Mouse (Mus musculus): ENCODE measurements around the gene Akap2.

The Akap2 gene

DNA sequence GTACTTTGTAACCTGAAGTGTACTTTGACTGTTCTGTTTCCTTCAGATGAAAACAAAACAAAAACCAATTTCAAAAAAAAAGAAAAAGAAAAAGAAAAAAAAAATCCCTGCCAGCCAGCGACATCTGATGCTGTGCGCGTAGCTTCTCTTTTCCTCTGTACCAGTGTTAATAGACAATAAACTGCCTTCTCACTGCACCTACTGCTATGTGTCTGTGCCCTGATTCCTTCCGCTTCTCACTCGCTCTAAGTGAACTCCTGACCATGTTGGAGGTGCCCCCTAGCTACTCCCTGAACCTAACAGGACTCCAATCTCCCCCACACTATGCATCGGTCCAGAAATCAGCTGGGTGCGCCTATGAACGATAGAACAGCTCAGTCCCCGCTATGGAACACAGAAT, at the start of gene Akap2:
Gene Akap2 (plus strand): TSS at position 304 of the 400 bp plus-strand sequence.
- DNase-seq (ENCODE audit: low spot score in 2 of 2): no peak

DNA sequence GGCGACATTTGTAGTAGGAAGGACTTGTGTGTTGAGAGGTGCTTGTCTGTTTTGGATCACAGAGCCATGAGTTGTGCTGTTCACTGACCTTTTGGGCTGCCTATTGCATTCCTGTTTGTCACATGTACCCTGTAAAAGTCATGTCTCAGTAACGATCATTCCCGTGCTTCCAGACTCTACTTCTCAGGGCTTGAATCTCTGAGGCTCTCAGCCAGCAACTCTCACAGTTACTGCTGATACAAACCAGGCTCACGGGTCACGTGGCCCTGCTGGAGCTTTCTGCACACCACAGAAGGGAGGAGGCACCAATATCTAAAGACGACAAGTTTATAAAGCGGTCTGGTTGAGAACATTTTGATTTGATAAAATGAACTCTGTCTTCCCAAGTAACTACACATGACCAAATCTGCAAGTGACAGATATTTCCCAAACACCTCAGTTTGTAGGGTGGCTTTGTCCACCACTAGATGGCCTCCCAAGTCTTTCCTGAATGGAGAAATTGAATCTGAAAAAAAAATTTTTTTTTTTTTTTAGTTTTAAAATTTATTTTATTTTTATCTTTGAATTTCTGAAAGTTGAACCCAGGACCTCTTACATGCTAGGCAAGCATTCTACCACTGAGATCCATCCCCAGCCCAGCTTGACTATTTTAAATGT, 46.5 kb upstream of the Akap2 start:
- no peak for DNase-seq (ENCODE audit: low spot score in 2 of 2)

DNA sequence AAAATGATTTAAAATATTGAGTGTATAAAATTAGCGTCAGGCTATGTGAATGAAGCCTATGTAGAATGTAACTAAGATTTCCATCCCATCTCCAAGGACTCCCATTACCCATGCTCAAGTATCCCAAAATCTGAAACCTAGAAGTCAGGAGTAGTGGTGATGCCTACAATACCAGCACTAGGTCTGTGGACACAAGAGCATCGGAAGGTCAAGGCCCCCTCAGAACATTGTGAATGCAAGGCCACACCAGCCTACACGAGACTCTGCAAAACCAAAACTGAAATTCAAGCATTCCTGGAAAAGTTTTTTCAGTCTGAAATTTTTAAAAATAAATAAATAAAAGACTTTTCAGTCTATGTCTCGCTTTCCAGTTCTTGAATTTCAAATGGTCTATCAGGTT, 44.9 kb upstream of the Akap2 start:
- DNase-seq (ENCODE audit: low spot score in 2 of 2): no peak

DNA sequence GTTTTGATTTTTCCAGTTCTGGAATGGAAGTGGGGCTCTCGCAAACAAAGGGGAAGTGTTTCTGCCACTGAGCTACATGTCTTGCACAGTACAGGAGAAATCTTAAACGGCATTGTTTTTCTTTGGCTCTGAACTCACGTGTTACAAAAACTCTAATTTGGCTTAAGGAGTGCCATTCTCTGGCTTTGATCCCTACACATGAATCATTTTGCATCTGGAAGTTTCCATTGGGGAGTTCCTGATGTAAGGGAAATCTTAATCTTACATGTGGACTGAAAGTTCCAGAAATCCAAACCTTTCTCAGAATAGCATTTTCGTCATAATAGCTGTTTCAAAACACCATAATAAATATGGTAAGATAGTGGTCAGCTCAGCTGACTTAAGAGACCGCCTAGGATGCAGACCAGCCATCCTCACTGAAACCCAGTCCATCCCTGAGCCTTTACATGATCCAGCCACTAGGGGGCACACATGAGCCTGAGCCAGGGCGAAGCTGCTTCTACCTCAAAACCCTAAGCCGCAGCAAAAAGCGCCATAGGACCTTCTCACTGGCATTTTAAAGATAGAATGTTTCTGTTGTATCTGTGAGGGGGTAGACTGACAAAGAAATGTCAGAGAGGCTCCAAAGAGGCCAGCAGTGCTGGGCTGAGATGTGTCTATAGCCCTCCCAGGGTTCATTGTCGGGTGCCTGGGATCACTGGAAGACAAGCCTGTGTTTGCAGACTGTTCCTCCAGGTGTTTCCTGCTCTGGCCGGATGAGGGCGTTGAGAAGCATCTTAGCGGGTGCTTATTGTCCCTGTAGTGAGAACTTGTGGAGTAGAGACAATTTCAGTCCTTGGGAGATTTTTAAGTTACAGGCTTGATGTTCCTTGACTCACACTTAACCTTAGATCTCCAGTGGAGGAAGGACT, 44.2 kb upstream of the Akap2 start:
- DNase-seq (ENCODE audit: low spot score in 2 of 2): peak; percentile 81 to 95

DNA sequence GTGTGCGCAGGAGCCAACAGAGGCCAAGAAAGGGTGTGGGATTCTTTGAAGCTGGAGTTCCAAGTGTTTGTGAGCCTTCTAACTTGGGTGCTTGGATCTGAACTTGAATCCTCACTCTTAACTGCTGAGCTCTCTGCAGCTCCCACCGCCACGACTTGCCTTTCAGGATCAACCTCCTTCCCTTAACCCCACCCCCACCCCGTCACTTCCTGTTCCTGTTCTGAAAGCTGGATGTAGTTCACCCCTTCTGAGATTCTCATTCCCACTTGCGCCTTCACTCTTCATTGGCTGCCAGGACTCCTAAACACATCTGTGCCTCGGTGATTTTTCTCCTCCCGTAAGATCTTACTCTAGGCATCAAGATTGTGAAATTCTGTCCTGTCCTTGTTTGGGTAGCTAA, 43.1 kb upstream of the Akap2 start:
- DNase-seq (ENCODE audit: low spot score in 2 of 2): no peak

DNA sequence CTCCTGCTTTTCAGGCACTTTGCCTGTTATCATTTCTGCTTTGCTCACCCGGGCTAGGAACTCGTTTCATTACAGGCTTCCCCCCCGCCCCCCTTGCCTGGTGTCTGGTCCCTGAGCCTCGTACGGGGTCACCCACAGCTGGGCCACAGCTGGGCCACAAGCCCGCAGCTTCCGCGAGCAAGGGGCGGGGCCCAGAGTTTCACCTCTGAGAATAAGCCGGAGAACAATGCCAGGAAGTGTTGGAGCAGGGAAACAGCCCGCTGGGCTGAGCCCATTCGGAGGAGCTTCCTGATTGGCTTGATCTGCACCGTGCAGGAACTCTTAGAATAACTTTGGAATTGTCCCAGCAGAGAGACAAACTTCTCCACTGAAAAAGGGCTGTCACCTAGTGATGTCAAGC, 42.1 kb upstream of the Akap2 start:
- peak; percentile 49 to 58 for DNase-seq (ENCODE audit: low spot score in 2 of 2)

DNA sequence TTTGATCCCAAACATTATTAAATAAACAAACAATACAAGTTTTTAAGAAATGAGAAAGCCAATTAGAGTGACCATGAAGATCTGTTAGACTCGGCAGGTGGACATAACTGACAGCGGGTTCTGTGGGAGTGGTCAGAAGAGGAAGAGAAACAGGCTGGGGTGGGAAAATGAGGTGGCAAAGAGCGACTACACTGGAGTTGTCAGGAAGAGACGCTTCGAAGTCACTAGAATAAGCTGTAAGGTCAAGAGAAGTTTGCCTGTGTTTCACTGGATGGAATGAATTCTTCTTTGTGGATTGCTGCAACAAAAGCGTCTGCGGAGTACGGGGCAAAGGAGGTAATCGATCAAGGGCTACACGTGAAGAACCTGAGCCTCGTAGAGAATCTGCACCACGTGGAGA, 39.5 kb upstream of the Akap2 start:
- no peak for DNase-seq (ENCODE audit: low spot score in 2 of 2)

DNA sequence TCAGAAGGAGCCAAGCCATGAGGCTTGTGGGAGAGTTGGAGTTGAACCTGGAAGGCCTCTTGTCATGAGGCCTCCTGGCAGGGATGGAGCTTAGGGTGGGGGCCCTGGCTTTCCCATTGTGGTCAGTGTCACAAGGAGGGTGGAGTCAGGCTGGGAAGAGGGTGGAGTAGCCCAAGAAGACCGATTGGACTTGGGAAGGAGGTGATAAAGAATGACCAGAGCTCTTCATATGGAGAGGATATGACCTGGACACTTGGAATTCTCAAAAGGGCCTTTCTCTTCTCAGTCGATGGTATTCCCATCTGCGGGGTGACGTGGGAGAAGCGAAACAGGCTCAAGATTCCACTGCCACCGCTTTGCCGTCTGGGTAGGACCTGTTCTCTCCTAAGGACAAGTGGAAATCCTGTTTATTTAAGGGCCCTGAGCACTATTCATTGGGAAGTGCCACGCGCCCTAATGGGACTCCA, 38.4 kb upstream of the Akap2 start:
- no peak for DNase-seq (ENCODE audit: low spot score in 2 of 2)

DNA sequence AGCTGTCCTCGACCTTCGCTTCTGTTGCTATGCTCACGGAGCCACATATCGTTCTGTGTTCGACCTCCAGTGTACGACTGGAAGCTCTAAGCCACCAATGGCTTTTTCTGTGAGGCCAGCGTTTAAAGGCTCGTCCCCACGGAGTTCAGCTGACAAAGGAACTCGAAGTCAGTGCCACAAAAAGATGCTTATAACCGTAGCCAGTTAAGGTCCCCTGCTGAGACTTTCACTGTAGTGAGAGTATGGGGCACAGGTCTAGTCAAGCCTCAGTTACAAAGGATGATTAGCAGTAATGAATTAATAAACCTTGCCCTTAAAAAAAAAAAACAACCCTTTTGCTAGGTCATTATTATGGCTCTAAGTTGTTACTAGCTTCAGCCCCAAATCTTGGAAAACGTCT, 37.3 kb upstream of the Akap2 start:
- no peak for DNase-seq (ENCODE audit: low spot score in 2 of 2)

DNA sequence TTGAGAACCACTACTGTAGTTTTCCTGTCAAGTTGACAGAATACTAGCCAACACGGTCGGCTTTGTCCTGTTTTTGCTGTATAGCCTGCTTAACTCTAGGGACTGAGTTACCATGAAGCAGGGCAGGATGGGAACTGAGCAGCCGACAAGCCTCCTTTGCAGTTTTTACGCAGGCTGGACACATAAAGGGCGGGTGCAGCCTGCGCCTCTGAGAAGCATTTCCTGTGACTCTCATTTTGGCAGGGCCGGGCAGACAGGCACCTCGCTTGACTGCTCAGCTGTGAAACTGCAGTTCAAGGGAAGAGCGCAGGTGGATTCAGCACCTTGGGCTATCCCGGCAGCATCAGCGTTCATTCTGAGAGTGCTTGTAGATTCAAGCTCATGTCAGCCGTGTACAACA, 35.9 kb upstream of the Akap2 start:
- DNase-seq (ENCODE audit: low spot score in 2 of 2): peak; percentile 65 to 71

DNA sequence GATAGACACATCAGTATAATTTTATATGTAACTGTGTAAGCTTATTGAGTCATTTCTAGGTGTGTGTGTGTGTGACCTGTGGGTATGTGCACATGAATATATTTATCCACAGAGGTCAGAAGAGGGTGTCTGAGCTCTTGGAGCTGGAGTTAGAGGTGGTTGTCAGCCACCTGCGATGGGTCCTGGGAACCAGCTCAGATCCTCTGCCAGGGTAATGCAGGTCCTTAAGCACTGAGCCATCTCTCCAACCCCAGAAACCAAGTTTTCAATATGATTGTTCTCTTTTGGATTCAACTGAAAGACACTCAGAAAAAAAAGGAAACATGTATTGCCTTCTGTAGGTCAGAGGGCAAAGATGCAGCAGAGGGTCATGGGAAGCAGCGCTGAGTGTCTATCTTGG, 35.1 kb upstream of the Akap2 start:
- DNase-seq (ENCODE audit: low spot score in 2 of 2): no peak

DNA sequence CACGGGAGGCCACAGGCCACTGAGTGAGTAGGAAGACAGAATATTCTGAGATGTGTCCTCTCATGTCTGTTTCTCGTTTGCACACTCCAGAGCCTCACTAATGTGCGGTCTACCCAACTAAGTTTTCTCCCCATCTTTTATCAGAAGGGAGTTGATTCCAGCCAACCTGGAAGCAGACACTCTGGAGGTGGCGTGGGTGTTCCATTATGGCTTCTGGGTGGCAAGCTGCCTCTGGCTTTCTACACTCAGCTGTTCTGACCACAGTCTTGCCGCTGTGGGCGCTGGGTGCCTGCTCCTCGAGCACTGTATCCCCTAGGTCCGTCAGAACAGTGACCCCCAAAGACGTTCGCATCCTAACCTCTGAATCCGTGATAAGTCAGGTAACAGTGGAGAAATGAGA, 34.5 kb upstream of the Akap2 start:
- DNase-seq (ENCODE audit: low spot score in 2 of 2): no peak

DNA sequence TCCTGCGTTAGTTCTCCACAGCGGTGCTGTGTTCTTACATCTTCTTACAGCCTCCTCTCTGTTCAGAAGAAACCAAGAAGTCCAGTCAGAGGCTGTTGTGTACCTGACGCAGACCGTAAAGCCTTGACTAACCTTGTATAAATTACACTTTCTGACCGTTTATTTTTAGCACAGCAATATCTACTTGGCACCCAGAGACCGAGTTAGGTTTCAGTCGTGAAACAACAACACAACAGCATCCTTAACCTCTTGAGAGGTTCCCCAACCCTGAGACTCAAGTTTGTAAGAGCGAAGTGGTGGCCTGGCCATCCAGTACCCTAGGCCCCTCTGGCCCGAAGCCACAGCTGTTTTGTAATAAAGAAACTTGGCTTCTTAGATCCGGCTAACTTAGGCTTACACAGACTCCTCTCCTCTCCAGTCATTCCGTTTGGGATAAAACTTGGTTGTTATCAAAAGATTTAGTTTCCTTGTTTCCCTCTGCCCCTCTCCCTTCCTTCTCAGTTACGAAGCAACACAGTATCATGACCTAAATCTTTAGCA, 32.7 kb upstream of the Akap2 start:
- DNase-seq (ENCODE audit: low spot score in 2 of 2): no peak

DNA sequence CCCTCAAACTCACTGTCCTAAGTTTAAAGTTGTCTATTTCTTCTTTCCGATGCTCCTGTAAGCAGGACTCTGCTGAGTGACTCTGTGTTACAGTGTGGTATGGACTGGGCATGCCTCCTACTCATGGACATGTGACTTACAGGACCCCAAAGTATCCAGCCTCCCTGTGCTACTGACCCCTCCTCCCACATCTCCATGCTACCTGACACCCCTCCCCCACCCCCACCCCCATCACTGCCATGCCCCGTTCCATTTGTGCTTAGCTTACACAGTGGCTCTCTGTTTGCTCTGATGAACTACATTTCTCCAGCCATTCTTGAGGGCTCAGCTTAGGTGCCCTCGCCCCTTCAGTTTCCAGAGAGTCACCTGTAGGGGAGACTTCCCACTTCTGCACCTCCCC, 30.7 kb upstream of the Akap2 start:
- DNase-seq (ENCODE audit: low spot score in 2 of 2): no peak

DNA sequence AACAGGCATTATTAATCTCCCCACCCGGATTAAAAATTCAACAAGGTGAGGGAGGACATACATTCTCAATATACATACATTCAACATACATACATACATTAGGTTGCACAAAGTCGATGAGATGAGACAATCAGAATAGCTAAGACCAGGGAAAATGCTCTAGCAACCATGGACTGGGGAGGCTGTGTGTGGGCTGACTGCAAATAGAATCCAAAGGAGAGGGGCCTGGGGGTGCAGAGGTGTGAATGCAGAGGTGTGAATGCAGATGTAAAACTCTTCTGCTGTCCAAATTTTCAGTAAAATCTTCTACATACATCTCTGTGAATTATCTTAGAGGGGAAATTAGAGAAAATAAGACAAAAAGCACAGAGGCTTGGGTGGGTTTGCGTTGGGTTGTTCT, 29.9 kb upstream of the Akap2 start:
- no peak for DNase-seq (ENCODE audit: low spot score in 2 of 2)

DNA sequence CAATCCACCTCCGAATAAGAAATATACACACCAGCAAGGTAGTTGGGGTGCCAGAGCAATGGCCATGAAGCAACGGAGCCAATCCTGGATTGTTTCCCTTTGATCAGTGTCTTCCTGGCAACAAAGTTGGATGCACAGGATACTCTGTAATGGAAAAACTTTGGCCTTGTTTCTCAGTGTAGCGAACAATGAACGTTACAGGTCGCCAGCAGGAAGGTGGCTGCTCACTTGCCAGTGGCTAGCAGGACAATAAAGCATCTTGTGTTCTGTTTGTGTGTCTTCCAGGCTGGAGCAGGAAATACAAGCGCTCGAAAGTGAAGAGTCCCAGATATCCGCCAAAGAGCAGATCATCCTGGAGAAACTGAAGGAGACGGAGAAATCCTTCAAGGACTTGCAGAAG, 29.3 kb upstream of the Akap2 start:
- DNase-seq (ENCODE audit: low spot score in 2 of 2): no peak

DNA sequence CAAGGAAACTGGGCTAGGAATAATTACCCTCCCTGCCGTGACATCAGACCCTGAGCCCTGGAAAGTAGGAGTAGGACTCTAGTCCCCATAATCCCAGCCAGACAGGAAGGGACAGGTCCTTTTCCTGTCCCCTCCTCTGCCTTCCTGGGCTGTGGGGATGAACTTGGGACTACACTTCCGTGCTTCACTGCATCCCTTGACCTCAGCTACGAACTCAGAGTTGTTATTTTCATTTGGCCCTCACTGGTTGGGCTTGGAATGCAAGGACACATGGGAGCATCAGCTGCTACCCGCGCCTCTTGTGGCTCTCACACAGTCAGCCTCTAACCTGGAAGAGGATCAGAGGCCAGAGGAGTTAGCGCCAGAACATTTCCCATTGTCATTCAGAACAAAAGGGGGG, 27.5 kb upstream of the Akap2 start:
- DNase-seq (ENCODE audit: low spot score in 2 of 2): no peak

DNA sequence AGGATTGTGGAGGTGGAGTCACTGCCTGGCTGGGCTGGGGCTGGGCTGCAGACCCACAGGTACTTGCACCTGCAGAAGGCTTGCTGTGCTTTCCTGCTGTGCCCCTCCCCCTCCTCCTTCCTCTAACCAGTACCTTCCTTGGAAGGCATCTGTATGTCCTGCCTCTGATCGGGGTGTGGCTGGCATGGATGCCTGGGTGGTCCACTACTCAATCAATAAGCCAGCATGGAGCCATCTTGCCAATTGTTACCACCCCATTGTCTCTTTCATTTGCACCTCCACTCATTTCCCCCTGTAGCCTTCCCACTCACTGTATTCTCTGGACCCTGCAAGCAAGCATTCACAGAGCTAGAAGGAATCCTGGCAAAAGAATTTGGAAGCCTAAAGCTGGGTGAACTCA, 26.7 kb upstream of the Akap2 start:
- DNase-seq (ENCODE audit: low spot score in 2 of 2): no peak

DNA sequence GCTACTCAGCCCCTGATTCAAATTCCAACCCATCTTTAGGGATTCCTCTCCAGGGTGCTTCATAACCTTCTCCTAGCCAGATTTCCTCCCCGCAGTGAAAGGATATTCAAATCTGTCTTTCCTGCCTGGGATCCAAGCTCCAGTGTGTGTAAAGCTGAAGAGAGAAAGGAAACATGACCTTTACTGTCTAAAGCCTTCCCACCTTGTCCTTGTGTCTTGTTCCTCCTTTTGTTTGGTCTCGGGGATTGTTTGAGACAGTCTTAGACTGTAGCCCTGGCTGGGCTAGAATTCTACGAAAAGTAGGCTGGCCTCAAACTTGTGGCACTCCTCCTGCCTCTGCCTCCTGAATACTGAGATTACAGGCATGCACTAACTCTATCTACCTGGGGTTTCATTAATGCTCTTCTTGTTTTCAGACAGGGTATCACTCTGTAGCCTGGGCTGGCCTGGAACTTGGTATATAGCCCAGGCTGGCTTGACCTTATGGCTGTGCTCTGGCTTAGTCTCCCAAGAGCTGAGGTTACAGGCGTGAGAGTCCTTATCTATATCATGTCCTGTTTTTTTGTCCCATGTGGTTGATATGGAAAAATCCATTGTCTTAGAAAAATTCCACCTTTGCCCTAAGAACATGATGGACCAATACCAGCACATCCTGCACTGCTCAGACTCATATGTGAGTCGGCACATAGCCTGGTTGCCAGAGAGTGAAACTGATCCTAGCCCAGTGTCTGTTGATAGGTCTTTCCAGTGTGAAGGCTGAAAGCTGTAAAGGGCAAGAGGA, 22.9 kb upstream of the Akap2 start:
- no peak for DNase-seq (ENCODE audit: low spot score in 2 of 2)

DNA sequence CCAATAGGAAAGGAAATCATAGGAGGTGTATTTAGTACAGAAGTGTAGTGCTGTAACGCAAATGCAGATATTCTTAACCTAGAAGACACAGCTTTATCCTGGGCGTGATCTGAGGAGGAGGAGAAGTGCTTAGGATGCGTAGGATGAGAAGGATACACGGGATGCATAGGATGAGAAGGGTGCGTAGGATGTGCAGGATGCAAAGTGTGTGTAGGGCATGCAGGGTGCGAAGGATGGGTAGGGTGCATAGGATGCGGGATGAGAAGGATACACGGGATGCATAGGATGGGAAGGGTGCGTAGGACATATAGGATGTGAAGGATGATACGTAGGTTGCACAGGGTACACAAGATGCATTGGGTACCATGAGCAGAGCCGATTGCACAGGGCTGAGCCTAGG, 20.5 kb upstream of the Akap2 start:
- DNase-seq (ENCODE audit: low spot score in 2 of 2): no peak

DNA sequence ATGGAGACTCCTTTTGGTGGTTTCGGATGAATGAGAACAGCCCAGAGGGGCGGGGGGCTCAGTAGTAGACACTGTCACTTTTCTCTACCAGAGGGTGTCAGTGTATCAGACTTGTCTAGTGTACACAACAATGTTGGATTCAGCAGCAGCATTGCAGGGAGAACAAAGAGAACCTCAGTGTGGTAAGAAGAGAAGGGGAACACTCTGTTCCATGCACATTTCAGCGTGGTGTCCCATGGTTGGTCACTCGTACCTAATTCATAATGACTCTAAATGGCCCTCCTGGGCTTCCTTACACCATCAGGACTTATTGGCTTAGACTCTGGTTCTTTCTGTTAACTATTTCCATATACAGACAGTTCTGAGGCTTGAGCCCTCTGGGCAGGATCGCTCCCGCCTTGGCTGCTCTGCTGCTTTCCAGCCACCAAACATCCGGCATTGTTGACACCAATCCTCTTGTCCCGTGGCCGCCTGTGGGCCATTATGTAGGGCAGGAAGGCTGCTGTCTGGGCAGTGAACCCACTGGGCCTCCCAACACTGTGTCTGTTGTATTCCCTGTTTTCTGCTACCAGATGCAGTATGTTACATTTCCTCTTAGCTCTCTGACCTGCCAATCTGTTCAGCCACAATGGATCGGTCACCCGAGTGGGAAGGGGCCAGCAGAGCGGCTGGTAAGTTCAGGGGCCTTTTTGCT, 19.4 kb upstream of the Akap2 start:
- DNase-seq (ENCODE audit: low spot score in 2 of 2): no peak

DNA sequence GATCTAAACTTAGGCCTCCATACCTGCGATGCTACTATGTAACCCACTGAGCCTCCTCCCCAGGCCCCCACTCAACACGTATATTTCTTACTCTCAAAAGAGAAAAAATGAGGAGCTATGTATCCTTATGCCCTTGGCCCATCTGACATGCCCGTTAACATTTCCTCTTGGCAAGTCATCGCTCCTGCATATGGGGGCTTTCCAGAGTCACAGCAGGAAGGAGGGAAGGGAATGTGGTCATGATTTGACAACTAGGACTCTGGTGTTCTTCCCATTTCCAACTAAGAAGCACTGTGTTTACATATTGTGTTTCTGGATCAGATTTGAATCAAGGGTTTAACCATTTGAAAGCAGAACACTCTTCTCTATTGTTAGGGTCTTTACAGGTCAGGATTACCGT, 15.9 kb upstream of the Akap2 start:
- DNase-seq (ENCODE audit: low spot score in 2 of 2): no peak

All from thymus, postnatal 10 days (tissue).